Mouse (Mus musculus): Measurements from ENCODE around the gene Zbtb49. TPM values are rescaled to one million over a fixed set of nuclear protein-coding genes. Genes with fewer than 3 reads are reported as not detected.

The Zbtb49 gene
- polyA plus RNA-seq, 1 experiment from 2014 or later, result 16.0 TPM

DNA sequence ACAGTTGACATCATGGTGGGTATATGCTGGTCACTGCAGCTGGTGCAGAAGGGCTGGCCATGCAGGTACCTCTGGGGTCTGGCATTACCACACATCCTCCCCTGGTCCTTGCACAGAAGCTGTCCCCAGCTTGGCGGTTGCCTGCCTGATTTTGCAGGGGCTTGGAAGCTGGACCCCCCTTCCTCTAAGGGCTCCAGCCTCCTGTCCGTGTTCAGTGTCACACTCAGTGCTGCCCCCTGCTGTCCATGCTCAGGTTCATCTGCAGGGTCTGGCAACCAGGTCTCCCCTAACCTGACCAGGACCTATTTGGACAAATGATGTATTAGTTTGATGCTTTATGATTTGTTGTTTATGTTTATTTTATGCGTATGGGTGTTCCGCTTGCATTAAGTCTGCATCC lies 15.2 kb upstream of the Zbtb49 start:
- Histone ChIP-seq H3K4me1 (no peaks in the 10 kb centered on the region), H3K36me3 (replicated peaks) (peaks cover 68% of the 10 kb centered on the region), H3K9me3 (peaks cover 5% of the 10 kb centered on the region; the same call in 1 of the 2 replicates), H3K4me3 (no peak overlapping the region), H3K27me3 (ENCODE audit: poor library complexity, severe bottlenecking) (peaks cover 24% of the 10 kb centered on the region), H3K27ac (no peak overlapping the region)
- 74% methylated on average over 4 of the region's 4 CpGs for WGBS
- DNase-seq (ENCODE audit: extremely low spot score, low spot score), result peak; percentile 52

- peaks cover 31% of the 10 kb centered on the region for H3K4me1 ChIP-seq
- peaks cover 42% of the 10 kb centered on the region for H3K36me3 ChIP-seq (replicated peaks)
- H3K27ac ChIP-seq, result peak overlapping the region; percentile 91
- H3K9me3 ChIP-seq, result no peaks in the 10 kb centered on the region
- peak overlapping the region; percentile 87 for H3K4me3 ChIP-seq
- H3K27me3 ChIP-seq (ENCODE audit: poor library complexity, severe bottlenecking), result no peaks in the 10 kb centered on the region
- no peak for DNase-seq (ENCODE audit: extremely low spot score, low spot score)
- 1% methylated on average over 35 of the region's 35 CpGs for WGBS
These were observed 418 bp downstream of the Zbtb49 start for GRCm38 (mm10) chr5:38219771-38220307.

DNA sequence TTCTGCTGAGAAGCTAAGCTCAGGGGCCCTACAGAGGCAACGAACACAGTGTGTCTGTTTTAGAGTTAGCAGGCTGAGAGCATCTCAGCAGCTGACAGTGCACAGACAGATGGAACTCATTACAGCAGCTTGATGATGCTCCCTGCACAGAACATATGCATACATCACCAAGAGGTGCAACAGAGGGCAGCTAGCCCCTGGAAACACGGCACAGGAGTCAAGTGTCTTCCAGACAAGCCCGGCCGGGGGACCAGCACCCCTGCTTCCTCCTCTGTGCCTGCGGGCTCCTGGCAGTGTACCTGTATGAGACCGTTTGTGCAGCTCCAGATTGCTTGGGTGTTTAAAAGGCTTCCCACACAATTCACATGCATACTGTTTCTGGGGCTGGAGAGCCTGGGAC lies 7.2 kb downstream of the Zbtb49 start:
- 73% methylated on average over 6 of the region's 6 CpGs for WGBS
- H3K27ac ChIP-seq, result no peak overlapping the region
- no peaks in the 10 kb centered on the region for H3K9me3 ChIP-seq
- peaks cover 9% of the 10 kb centered on the region; the same call in 1 of the 2 replicates for H3K4me1 ChIP-seq
- H3K36me3 ChIP-seq (replicated peaks), result peaks cover 81% of the 10 kb centered on the region
- no peaks in the 10 kb centered on the region for H3K27me3 ChIP-seq (ENCODE audit: poor library complexity, severe bottlenecking)
- no peak for DNase-seq (ENCODE audit: extremely low spot score, low spot score)
- no peak overlapping the region for H3K4me3 ChIP-seq

DNA sequence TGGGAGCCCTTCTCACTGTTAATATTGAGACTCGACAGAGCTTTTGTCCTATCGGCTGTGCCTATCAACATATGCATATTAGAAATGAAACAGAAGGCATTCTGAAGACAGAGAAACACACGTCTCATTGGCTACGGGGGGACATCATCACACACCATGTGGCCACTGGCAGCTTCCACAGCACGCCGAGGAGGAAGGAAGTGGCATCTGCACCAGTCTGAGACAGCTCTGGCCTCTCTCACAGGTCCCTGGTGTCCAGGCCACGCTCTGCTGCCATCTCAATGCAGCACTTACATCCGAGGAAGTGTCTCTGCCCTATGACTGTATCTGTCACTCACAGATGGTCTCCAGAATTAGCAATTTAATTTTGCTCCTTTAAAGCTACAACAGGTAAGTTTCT lies 8.6 kb downstream of the Zbtb49 start:
- H3K36me3 ChIP-seq (replicated peaks), result peaks cover 85% of the 10 kb centered on the region
- H3K27ac ChIP-seq, result no peak overlapping the region
- H3K4me3 ChIP-seq, result no peak overlapping the region
- no peaks in the 10 kb centered on the region for H3K27me3 ChIP-seq (ENCODE audit: poor library complexity, severe bottlenecking)
- H3K9me3 ChIP-seq, result no peaks in the 10 kb centered on the region
- DNase-seq (ENCODE audit: extremely low spot score, low spot score), result no peak
- peaks cover 9% of the 10 kb centered on the region; the same call in 1 of the 2 replicates for H3K4me1 ChIP-seq
- 91% methylated on average over 8 of the region's 8 CpGs for WGBS

GRCm38 (mm10) chr5:38208985-38209384 lies 11.3 kb downstream of the Zbtb49 start:
- peaks cover 79% of the 10 kb centered on the region for H3K36me3 ChIP-seq (replicated peaks)
- no peak for DNase-seq (ENCODE audit: extremely low spot score, low spot score)
- H3K27ac ChIP-seq, result no peak overlapping the region
- no peaks in the 10 kb centered on the region for H3K27me3 ChIP-seq (ENCODE audit: poor library complexity, severe bottlenecking)
- H3K9me3 ChIP-seq, result no peaks in the 10 kb centered on the region
- peaks cover 9% of the 10 kb centered on the region; the same call in 1 of the 2 replicates for H3K4me1 ChIP-seq
- 78% methylated on average over 8 of the region's 8 CpGs for WGBS
- H3K4me3 ChIP-seq, result no peak overlapping the region

- no peak overlapping the region for H3K27ac ChIP-seq
- no peaks in the 10 kb centered on the region for H3K9me3 ChIP-seq
- H3K4me3 ChIP-seq, result no peak overlapping the region
- no peaks in the 10 kb centered on the region for H3K27me3 ChIP-seq (ENCODE audit: poor library complexity, severe bottlenecking)
- peaks cover 79% of the 10 kb centered on the region for H3K36me3 ChIP-seq (replicated peaks)
- 90% methylated on average over 7 of the region's 7 CpGs for WGBS
- no peaks in the 10 kb centered on the region for H3K4me1 ChIP-seq
- DNase-seq (ENCODE audit: extremely low spot score, low spot score), result no peak
These were observed 14.9 kb downstream of the Zbtb49 start for GRCm38 (mm10) chr5:38205303-38205726.

DNA sequence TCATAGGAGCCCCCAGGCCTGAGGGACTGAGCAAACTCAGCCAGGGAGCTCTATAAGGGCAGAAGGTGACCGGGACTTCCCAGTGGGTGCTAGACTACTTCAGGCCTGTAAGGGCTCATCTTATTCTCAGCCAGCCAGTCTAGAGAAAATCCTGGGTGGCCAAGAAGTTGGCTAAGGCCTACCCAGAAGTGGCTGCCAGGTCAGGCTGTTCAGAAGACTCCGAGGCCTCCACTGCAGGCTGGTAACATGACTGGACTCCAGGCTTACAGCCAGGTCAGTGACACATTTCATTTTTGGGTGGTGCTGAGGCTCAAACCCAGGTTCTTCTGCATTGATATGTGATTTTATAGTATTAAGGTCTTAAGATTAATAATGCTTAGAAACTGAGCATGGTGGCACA lies 20.6 kb downstream of the Zbtb49 start:
- Histone ChIP-seq H3K27ac (no peak overlapping the region), H3K27me3 (ENCODE audit: poor library complexity, severe bottlenecking) (peaks cover 20% of the 10 kb centered on the region), H3K9me3 (no peaks in the 10 kb centered on the region), H3K4me1 (peaks cover 9% of the 10 kb centered on the region), H3K36me3 (replicated peaks) (peaks cover 53% of the 10 kb centered on the region), H3K4me3 (no peak overlapping the region)
- DNase-seq (ENCODE audit: extremely low spot score, low spot score), result no peak
- 91% methylated on average over 2 of the region's 2 CpGs for WGBS

DNA sequence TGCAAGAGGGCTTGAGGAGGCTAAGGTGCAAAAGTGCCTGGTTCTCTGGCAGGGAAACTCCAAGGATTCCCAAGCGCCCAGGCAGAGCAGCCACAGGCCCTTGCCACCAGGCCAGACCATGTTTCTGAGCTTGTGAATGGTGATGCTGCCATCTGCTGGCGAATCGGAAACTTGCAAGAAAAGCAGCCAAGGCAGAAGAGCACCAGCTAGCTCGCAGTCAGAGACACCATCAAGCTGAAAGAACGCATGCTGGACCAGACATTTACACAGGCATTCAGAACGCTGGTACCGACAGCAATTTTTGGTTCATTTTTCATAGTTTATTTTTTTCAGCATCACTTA lies 22.8 kb downstream of the Zbtb49 start:
- H3K27ac ChIP-seq, result no peak overlapping the region
- H3K36me3 ChIP-seq (replicated peaks), result peaks cover 31% of the 10 kb centered on the region
- H3K9me3 ChIP-seq, result no peaks in the 10 kb centered on the region
- peak; percentile 87 for DNase-seq (ENCODE audit: extremely low spot score, low spot score)
- 21% methylated on average over 7 of the region's 7 CpGs for WGBS
- peaks cover 14% of the 10 kb centered on the region for H3K4me1 ChIP-seq
- H3K4me3 ChIP-seq, result no peak overlapping the region
- peaks cover 41% of the 10 kb centered on the region for H3K27me3 ChIP-seq (ENCODE audit: poor library complexity, severe bottlenecking)

GRCm38 (mm10) chr5:38196821-38197481 lies 23.3 kb downstream of the Zbtb49 start:
- Histone ChIP-seq H3K36me3 (replicated peaks) (peaks cover 26% of the 10 kb centered on the region), H3K27me3 (ENCODE audit: poor library complexity, severe bottlenecking) (peaks cover 41% of the 10 kb centered on the region), H3K4me3 (no peak overlapping the region), H3K4me1 (peaks cover 14% of the 10 kb centered on the region), H3K27ac (no peak overlapping the region), H3K9me3 (no peaks in the 10 kb centered on the region)
- DNase-seq (ENCODE audit: extremely low spot score, low spot score), result no peak
- WGBS, result 79% methylated on average over 5 of the region's 5 CpGs

GRCm38 (mm10) chr5:38195941-38196340 lies 24.3 kb downstream of the Zbtb49 start:
- Histone ChIP-seq H3K4me1 (peaks cover 14% of the 10 kb centered on the region), H3K36me3 (replicated peaks) (peaks cover 16% of the 10 kb centered on the region), H3K4me3 (no peak overlapping the region), H3K9me3 (no peaks in the 10 kb centered on the region), H3K27me3 (ENCODE audit: poor library complexity, severe bottlenecking) (peaks cover 41% of the 10 kb centered on the region), H3K27ac (no peak overlapping the region)
- no peak for DNase-seq (ENCODE audit: extremely low spot score, low spot score)

GRCm38 (mm10) chr5:38194946-38195345 lies 25.3 kb downstream of the Zbtb49 start:
- peaks cover 14% of the 10 kb centered on the region for H3K4me1 ChIP-seq

GRCm38 (mm10) chr5:38190907-38191306 lies 29.4 kb downstream of the Zbtb49 start:
- H3K4me3 ChIP-seq, result no peak overlapping the region
- H3K36me3 ChIP-seq (replicated peaks), result no peaks in the 10 kb centered on the region
- H3K27ac ChIP-seq, result no peak overlapping the region
- WGBS, result 92% methylated on average over 3 of the region's 3 CpGs
- peaks cover 14% of the 10 kb centered on the region for H3K4me1 ChIP-seq
- H3K9me3 ChIP-seq, result no peaks in the 10 kb centered on the region
- H3K27me3 ChIP-seq (ENCODE audit: poor library complexity, severe bottlenecking), result peaks cover 28% of the 10 kb centered on the region; the same call in 1 of the 2 replicates
- DNase-seq (ENCODE audit: extremely low spot score, low spot score), result no peak

More at GRCm38 (mm10) chr5:38194946-38195345, 25.3 kb downstream of the Zbtb49 start:
- Histone ChIP-seq H3K4me3 (no peak overlapping the region), H3K27me3 (ENCODE audit: poor library complexity, severe bottlenecking) (peaks cover 41% of the 10 kb centered on the region), H3K36me3 (replicated peaks) (peaks cover 8% of the 10 kb centered on the region), H3K27ac (no peak overlapping the region), H3K9me3 (no peaks in the 10 kb centered on the region)
- no peak for DNase-seq (ENCODE audit: extremely low spot score, low spot score)
- WGBS, result 20% methylated on average over 2 of the region's 2 CpGs

- Histone ChIP-seq H3K4me3 (no peak overlapping the region), H3K27me3 (ENCODE audit: poor library complexity, severe bottlenecking) (no peaks in the 10 kb centered on the region), H3K27ac (no peak overlapping the region), H3K36me3 (replicated peaks) (no peaks in the 10 kb centered on the region), H3K4me1 (no peaks in the 10 kb centered on the region), H3K9me3 (no peaks in the 10 kb centered on the region)
- DNase-seq (ENCODE audit: extremely low spot score, low spot score), result no peak
- WGBS, result 93% methylated on average over 2 of the region's 2 CpGs
These were observed 33.3 kb downstream of the Zbtb49 start for GRCm38 (mm10) chr5:38187006-38187405.

Measured in forebrain, embryonic 10.5 days (tissue).